Mouse (Mus musculus) C2C12 (cell line): ENCODE data around the gene Tspan32. TPM values are rescaled to one million over a fixed set of nuclear protein-coding genes. Genes with fewer than 3 reads are reported as not detected.

Experiments
- H3K27me3 ChIP-seq: one replicate; pipeline ENCODE4 v1.6.1; 2011; ENCODE audit not compliant: control insufficient read depth, insufficient read depth, insufficient read length
- H3K36me3 ChIP-seq: one replicate; pipeline ENCODE4 v1.6.1; 2011; ENCODE audit not compliant: control insufficient read depth, insufficient read depth
- H3K4me3 ChIP-seq: one replicate; pipeline ENCODE4 v1.5.1; 2011; ENCODE audit warnings: mild to moderate bottlenecking, control low read depth; ENCODE audit not compliant: poor library complexity, insufficient read depth, severe bottlenecking
- H3K79me2 ChIP-seq: one replicate; pipeline ENCODE4 v1.6.1; 2011; ENCODE audit not compliant: control insufficient read depth, insufficient read depth
- H3K79me3 ChIP-seq: one replicate; pipeline ENCODE4 v1.6.1; 2011; ENCODE audit warnings: low read depth, control low read depth
- H3ac ChIP-seq: one replicate; pipeline ENCODE3; 2011; ENCODE audit warnings: low read depth; ENCODE audit not compliant: control insufficient read depth, insufficient read length
- CEBPB ChIP-seq: IDR thresholded peaks from one replicate; pipeline ENCODE4 v1.6.1; 2011; ENCODE audit warnings: low read depth, mild to moderate bottlenecking, control low read depth, moderate library complexity
- CTCF ChIP-seq: IDR thresholded peaks from one replicate; pipeline ENCODE4 v1.5.1; 2011; ENCODE audit not compliant: control insufficient read depth, insufficient read depth, insufficient read length
- FOSL1 ChIP-seq: IDR thresholded peaks from one replicate; pipeline ENCODE4 v1.8.0; 2011; ENCODE audit warnings: mild to moderate bottlenecking, low read length; ENCODE audit not compliant: poor library complexity, insufficient read depth, severe bottlenecking
- MAX ChIP-seq: IDR thresholded peaks from one replicate; pipeline ENCODE4 v1.6.1; 2011; ENCODE audit warnings: mild to moderate bottlenecking, control low read depth
- MYOD1 ChIP-seq: IDR thresholded peaks from one replicate; pipeline ENCODE4 v1.6.1; 2011; ENCODE audit warnings: low read depth; ENCODE audit not compliant: control insufficient read depth, insufficient read length
- MYOG ChIP-seq: IDR thresholded peaks from one replicate; pipeline ENCODE4 v1.6.1; 2011; ENCODE audit not compliant: control insufficient read depth, insufficient read length; ENCODE audit errors: extremely low read depth
- USF1 ChIP-seq: IDR thresholded peaks from one replicate; pipeline ENCODE4 v1.6.1; 2011; ENCODE audit warnings: low read depth, mild to moderate bottlenecking, control low read depth, moderate library complexity
- polyA plus RNA-seq: library from polyadenylated mRNA; unstranded; fragments of >200 nt; fragmentation: generic; extraction: Trizol; gene quantifications from one replicate; pipeline ENCODE4 v1.2.1, GENCODE M21; 2012; ENCODE audit warnings: missing spikeins

Tspan32 gene
- polyA plus RNA-seq, 1 experiment: 1.9 TPM

GRCm38 (mm10) chr7:142967884-142968808 lies 36.7 kb upstream of the Tspan32 start:
- Histone ChIP-seq H3K4me3 (no peak overlapping the region), H3K79me2 (no peaks in the 10 kb centered on the region), H3K79me3 (no peaks in the 10 kb centered on the region), H3K27me3 (peaks cover 70% of the 10 kb centered on the region), H3ac (no peak overlapping the region), H3K36me3 (no peaks in the 10 kb centered on the region)
- TF ChIP-seq MAX: no peak
- TF ChIP-seq FOSL1: no peak
- TF ChIP-seq MYOG: no peak

GRCm38 (mm10) chr7:142968809-142969511 lies 35.9 kb upstream of the Tspan32 start, which contains the start of gene Ascl2:
Gene Ascl2, minus strand, starts transcription at chr7:142969264.
- H3ac ChIP-seq: no peak within 1 kb of the TSS
- H3K79me3 ChIP-seq: no peaks in the 10 kb centered on the region
- H3K4me3 ChIP-seq: no peak within 1 kb of the TSS
- no peaks in the 10 kb centered on the region for H3K36me3 ChIP-seq
- TF ChIP-seq MAX (no peak), CEBPB (no peak), MYOD1 (no peak), FOSL1 (no peak), CTCF (no peak), MYOG (no peak), USF1 (no peak)
- no peaks in the 10 kb centered on the region for H3K79me2 ChIP-seq
- peaks cover 70% of the 10 kb centered on the region for H3K27me3 ChIP-seq

- TF ChIP-seq CEBPB (no peak), CTCF (no peak), USF1 (no peak)
- Histone ChIP-seq H3K36me3 (no peaks in the 10 kb centered on the region), H3K4me3 (no peak overlapping the region), H3K27me3 (peaks cover 32% of the 10 kb centered on the region), H3ac (no peak overlapping the region), H3K79me3 (no peaks in the 10 kb centered on the region), H3K79me2 (no peaks in the 10 kb centered on the region)
These were observed 22.9 kb upstream of the Tspan32 start for GRCm38 (mm10) chr7:142981908-142982307.

GRCm38 (mm10) chr7:142985146-142985545 lies 19.7 kb upstream of the Tspan32 start:
- Histone ChIP-seq H3K36me3 (no peaks in the 10 kb centered on the region), H3K79me2 (no peaks in the 10 kb centered on the region), H3K4me3 (no peak overlapping the region), H3K27me3 (peaks cover 46% of the 10 kb centered on the region), H3ac (no peak overlapping the region), H3K79me3 (no peaks in the 10 kb centered on the region)
- no peak for TF ChIP-seq CEBPB
- TF ChIP-seq CTCF: no peak
- TF ChIP-seq MYOG: no peak
- TF ChIP-seq FOSL1: no peak
- no peak for TF ChIP-seq USF1
- TF ChIP-seq MYOD1: no peak
- no peak for TF ChIP-seq MAX

GRCm38 (mm10) chr7:142987718-142988117 lies 17.1 kb upstream of the Tspan32 start:
- no peaks in the 10 kb centered on the region for H3K79me2 ChIP-seq
- no peak overlapping the region for H3K4me3 ChIP-seq
- no peak overlapping the region for H3ac ChIP-seq
- no peak for TF ChIP-seq CEBPB
- no peak for TF ChIP-seq MYOG
- no peaks in the 10 kb centered on the region for H3K36me3 ChIP-seq
- H3K79me3 ChIP-seq: no peaks in the 10 kb centered on the region
- H3K27me3 ChIP-seq: peaks cover 60% of the 10 kb centered on the region

GRCm38 (mm10) chr7:142995004-142995403 lies 9.8 kb upstream of the Tspan32 start:
- H3K27me3 ChIP-seq: peaks cover 16% of the 10 kb centered on the region
- no peak overlapping the region for H3ac ChIP-seq
- no peaks in the 10 kb centered on the region for H3K79me2 ChIP-seq
- H3K79me3 ChIP-seq: no peaks in the 10 kb centered on the region
- TF ChIP-seq MYOG: no peak
- no peak for TF ChIP-seq MYOD1
- no peak for TF ChIP-seq CEBPB
- TF ChIP-seq MAX: no peak
- no peak for TF ChIP-seq CTCF
- no peak for TF ChIP-seq FOSL1
- no peak for TF ChIP-seq USF1
- H3K4me3 ChIP-seq: no peak overlapping the region
- no peaks in the 10 kb centered on the region for H3K36me3 ChIP-seq
